Mouse (Mus musculus) left cerebral cortex, adult 2 months (tissue): Measurements from ENCODE around the gene Tfcp2. TPM values are rescaled to one million over a fixed set of nuclear protein-coding genes. Genes with fewer than 3 reads are reported as not detected.

Experiments
- DNase-seq, 2 experiments: peaks; one replicate each; pipeline ENCODE4 v3.0.0; 2021 to 2022; ENCODE audit warnings: low spot score in 2 of 2, mixed read lengths in 1 of 2; ENCODE audit errors: extremely low spot score in 1 of 2
- H3K27ac ChIP-seq: fragments of 200-600 bp; 2 replicates; pipeline ENCODE4 v1.8.1; 2022
- H3K4me3 ChIP-seq: fragments of 200-600 bp; 2 replicates; pipeline ENCODE4 v1.8.1; 2022
- CTCF ChIP-seq: fragments of 200-600 bp; IDR thresholded peaks from 2 replicates; pipeline ENCODE4 v1.8.1; 2022; ENCODE audit warnings: antibody characterized with exemption, mild to moderate bottlenecking, moderate library complexity
- intact Hi-C: fragments of 180-260 bp; cut with DNase I; formaldehyde crosslinking; loops from one replicate; pipeline ENCODE4 v1.15.1; 2025
- total RNA-seq, 2 experiments: library from RNA; stranded (reverse); gene quantifications; 2 replicates each; pipeline ENCODE4 v1.2.3; 2021

Tfcp2 gene
- total RNA-seq, 2 experiments from 2014 or later = 26.8 to 27.9 TPM

- peak; percentile 90 to 92 for DNase-seq
- intact Hi-C loops = loop anchor here (2.0 to 5.0 kb wide), 2 partner anchors 26 to 214 kb away; partner anchors contain the start of gene Csrnp2
- H3K4me3 ChIP-seq = peak within 1 kb of the TSS; percentile 97
- H3K27ac ChIP-seq = peak within 1 kb of the TSS; percentile 96
- TF ChIP-seq CTCF = peak; percentile 96
Observed at GRCm38 (mm10) chr15:100468295-100469188, 83.3 kb downstream of the Tfcp2 start, which contains the start of gene Letmd1. Gene Letmd1 (plus strand): TSS chr15:100469023.

- no peak overlapping the region for H3K27ac ChIP-seq
- intact Hi-C loops = loop anchor here (2.0 to 5.0 kb wide), 2 partner anchors 27 to 215 kb away; partner anchors contain the start of gene Csrnp2
- H3K4me3 ChIP-seq = peak overlapping the region; percentile 97
- DNase-seq = no peak
- TF ChIP-seq CTCF = no peak
Observed at GRCm38 (mm10) chr15:100467738-100468137, 84.1 kb downstream of the Tfcp2 start.

- no peak overlapping the region for H3K4me3 ChIP-seq
- no peak overlapping the region for H3K27ac ChIP-seq
- intact Hi-C loops = loop anchor here (5.0 kb wide), 1 partner anchor 217 kb away; no protein-coding TSS in a partner anchor
- DNase-seq = no peak
- peak; percentile 28 for TF ChIP-seq CTCF
Observed at GRCm38 (mm10) chr15:100465432-100465831, 86.4 kb downstream of the Tfcp2 start.

GRCm38 (mm10) chr15:100463712-100464111 is 88.1 kb downstream of the Tfcp2 start:
- intact Hi-C loops = loop anchor here (5.0 kb wide), 1 partner anchor 441 kb away; no protein-coding TSS in a partner anchor
- Histone ChIP-seq H3K27ac (no peak overlapping the region), H3K4me3 (no peak overlapping the region)
- peak; percentile 73 for TF ChIP-seq CTCF
- peak; percentile 60 to 69 for DNase-seq

GRCm38 (mm10) chr15:100462086-100462485 is 89.7 kb downstream of the Tfcp2 start:
- Histone ChIP-seq H3K27ac (no peak overlapping the region), H3K4me3 (no peak overlapping the region)
- intact Hi-C loops = loop anchor here (5.0 kb wide), 1 partner anchor 440 kb away; no protein-coding TSS in a partner anchor
- no peak for TF ChIP-seq CTCF
- DNase-seq = no peak

- no peak for TF ChIP-seq CTCF
- H3K4me3 ChIP-seq = no peak overlapping the region
- intact Hi-C loops = loop anchor here (5.0 kb wide), 1 partner anchor 439 kb away; no protein-coding TSS in a partner anchor
- no peak overlapping the region for H3K27ac ChIP-seq
- DNase-seq = no peak
Observed at GRCm38 (mm10) chr15:100461646-100462045, 90.2 kb downstream of the Tfcp2 start.

GRCm38 (mm10) chr15:100460942-100461341 is 90.9 kb downstream of the Tfcp2 start:
- no peak for DNase-seq
- TF ChIP-seq CTCF = no peak
- intact Hi-C loops = loop anchor here (5.0 kb wide), 1 partner anchor 439 kb away; no protein-coding TSS in a partner anchor
- Histone ChIP-seq H3K27ac (no peak overlapping the region), H3K4me3 (no peak overlapping the region)

- no peak overlapping the region for H3K27ac ChIP-seq
- DNase-seq = no peak
- TF ChIP-seq CTCF = peak; percentile 60
- intact Hi-C loops = loop anchor here (5.0 kb wide), 2 partner anchors 86 to 196 kb away; no protein-coding TSS in a partner anchor
- H3K4me3 ChIP-seq = no peak overlapping the region
Observed at GRCm38 (mm10) chr15:100458055-100458454, 93.8 kb downstream of the Tfcp2 start.

GRCm38 (mm10) chr15:100457340-100457739 is 94.5 kb downstream of the Tfcp2 start:
- TF ChIP-seq CTCF = peak; percentile 97
- peak; percentile 65 to 69 for DNase-seq
- intact Hi-C loops = loop anchor here (5.0 kb wide), 2 partner anchors 85 to 195 kb away; no protein-coding TSS in a partner anchor
- Histone ChIP-seq H3K4me3 (no peak overlapping the region), H3K27ac (no peak overlapping the region)

GRCm38 (mm10) chr15:100456356-100456991 is 95.3 kb downstream of the Tfcp2 start:
- Histone ChIP-seq H3K27ac (no peak overlapping the region), H3K4me3 (no peak overlapping the region)
- no peak for TF ChIP-seq CTCF
- intact Hi-C loops = loop anchor here (5.0 kb wide), 2 partner anchors 84 to 194 kb away; no protein-coding TSS in a partner anchor
- DNase-seq = no peak

- Histone ChIP-seq H3K27ac (no peak overlapping the region), H3K4me3 (no peak overlapping the region)
- no peak for TF ChIP-seq CTCF
- intact Hi-C loops = no loop called here
- no peak for DNase-seq
Observed at GRCm38 (mm10) chr15:100452486-100452885, 99.3 kb downstream of the Tfcp2 start.
